Mouse (Mus musculus) liver, adult (tissue): Measurements from ENCODE around the gene Pgk1.

Source experiments
- GATA4 ChIP-seq: IDR thresholded peaks from 2 replicates; pipeline ENCODE4 v1.6.1; 2014; ENCODE audit warnings: mild to moderate bottlenecking, low read length; ENCODE audit not compliant: insufficient replicate concordance

Gene Pgk1

DNA sequence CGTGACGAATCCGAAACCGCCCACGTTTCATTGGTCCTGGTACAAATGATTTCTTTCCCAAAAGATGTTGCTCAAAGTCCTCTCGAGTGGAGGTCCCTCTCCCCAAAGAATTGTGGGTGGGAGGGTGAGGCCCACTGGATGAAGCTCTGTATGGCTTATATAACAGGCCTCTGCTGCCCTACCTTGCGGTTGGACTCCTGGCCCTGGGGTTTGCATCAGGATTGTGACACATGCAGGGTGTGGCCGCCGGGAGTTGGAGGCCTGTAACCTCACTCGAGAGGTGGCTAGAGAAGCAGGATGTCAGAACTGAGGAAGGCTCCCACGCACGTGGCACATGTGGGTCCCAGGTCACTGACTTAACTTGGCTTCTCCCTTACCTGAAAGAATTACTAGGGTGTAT lies 837 bp downstream of the Pgk1 start:
- TF ChIP-seq GATA4 = no peak

DNA sequence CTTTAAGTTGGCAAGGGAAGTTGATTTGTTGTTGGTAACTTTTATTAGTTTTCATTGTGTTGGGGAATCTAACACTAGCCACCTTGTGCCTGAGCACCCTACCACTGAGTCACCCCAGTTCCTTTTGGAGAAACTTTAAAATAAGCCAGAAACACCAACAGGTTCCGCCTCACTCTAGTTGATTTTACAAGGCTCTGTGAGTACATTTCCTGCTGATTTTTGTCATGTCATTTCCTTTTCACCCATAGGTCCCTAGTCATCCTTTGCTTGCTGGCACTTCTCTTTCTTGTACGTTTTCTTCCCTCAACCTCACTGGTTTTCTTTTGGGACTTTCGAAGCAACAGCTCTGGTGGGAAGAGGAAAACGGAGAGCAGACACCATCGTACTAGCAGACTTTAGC lies 2.5 kb downstream of the Pgk1 start:
- no peak for TF ChIP-seq GATA4

- no peak for TF ChIP-seq GATA4
These were observed 3.2 kb downstream of the Pgk1 start for GRCm38 (mm10) chrX:106190091-106190490.

DNA sequence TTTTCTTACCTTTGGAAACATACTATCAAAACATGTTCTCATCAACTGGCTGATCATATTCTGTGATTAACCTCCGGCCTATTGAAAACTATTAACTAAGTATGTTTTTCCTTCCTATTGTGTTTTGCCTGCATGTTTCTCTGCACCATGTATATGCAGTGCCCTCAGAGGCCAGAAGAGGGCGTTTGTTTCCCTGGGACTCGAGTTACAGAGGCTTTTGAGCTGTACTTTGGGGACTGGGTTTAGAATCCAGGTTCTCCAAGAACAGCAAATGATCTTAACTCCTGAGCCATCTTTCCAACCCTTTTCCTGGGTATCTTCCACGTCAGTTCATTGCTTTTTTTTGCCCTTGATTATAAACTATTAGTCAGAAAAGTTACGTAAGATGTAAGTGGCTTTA lies 10.4 kb downstream of the Pgk1 start:
- TF ChIP-seq GATA4 = no peak

- TF ChIP-seq GATA4 = no peak
These were observed 12.0 kb downstream of the Pgk1 start for GRCm38 (mm10) chrX:106198904-106199303.

GRCm38 (mm10) chrX:106209100-106209499 lies 22.2 kb downstream of the Pgk1 start:
- TF ChIP-seq GATA4 = no peak

- TF ChIP-seq GATA4 = peak; percentile 18; the same call in 1 of the 2 replicates
These were observed 32.5 kb downstream of the Pgk1 start for GRCm38 (mm10) chrX:106219171-106220032.

DNA sequence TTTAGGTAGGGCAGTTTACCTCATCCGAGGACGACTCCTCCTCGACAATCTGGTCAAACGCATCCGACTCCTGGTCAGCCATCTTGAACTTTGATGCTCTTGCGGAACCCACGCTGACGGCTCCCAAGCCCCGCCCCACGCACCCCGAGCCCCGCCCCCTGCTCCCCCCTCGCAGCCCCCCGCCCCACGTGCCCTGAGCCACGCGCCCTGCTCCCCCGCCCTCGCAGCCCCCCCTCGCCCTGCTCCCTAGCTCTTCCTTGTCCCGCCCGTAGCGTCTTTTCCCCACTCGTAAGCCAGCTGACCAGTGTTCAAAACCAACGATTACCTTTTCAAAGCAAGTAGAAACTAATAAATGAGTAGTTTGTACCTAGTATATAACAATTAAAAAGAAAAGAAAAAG lies 34.2 kb downstream of the Pgk1 start, which contains the start of gene Taf9b:
Gene Taf9b, minus strand, starts transcription at position 101 of the 400 bp plus-strand sequence.
- TF ChIP-seq GATA4 = no peak
